Mouse (Mus musculus) 3T3-L1 (cell line): ENCODE measurements around the gene Kif5c.

ENCODE experiments used
- DNase-seq: peaks from one replicate; pipeline ENCODE4 v3.0.0-alpha.2; 2015; ENCODE audit warnings: low read depth, low spot score

The Kif5c gene

GRCm38 (mm10) chr2:49788051-49788418 is 168.9 kb downstream of the Kif5c start:
- DNase-seq = no peak

- no peak for DNase-seq
These were observed 169.5 kb downstream of the Kif5c start for GRCm38 (mm10) chr2:49788643-49789042.

- no peak for DNase-seq
These were observed 170.0 kb downstream of the Kif5c start for GRCm38 (mm10) chr2:49789078-49789477.

- DNase-seq = peak; percentile 52
These were observed 170.4 kb downstream of the Kif5c start for GRCm38 (mm10) chr2:49789504-49789903.

- peak; percentile 79 for DNase-seq
These were observed 178.5 kb downstream of the Kif5c start for GRCm38 (mm10) chr2:49797444-49798143.

GRCm38 (mm10) chr2:49804448-49804847 is 185.3 kb downstream of the Kif5c start:
- no peak for DNase-seq

- DNase-seq = peak; percentile 49
These were observed 186.8 kb downstream of the Kif5c start for GRCm38 (mm10) chr2:49805736-49806371.

GRCm38 (mm10) chr2:49809496-49809895 is 190.4 kb downstream of the Kif5c start:
- peak; percentile 67 for DNase-seq

- no peak for DNase-seq
These were observed 192.3 kb downstream of the Kif5c start for GRCm38 (mm10) chr2:49811420-49811819.

- peak; percentile 84 for DNase-seq
These were observed 192.8 kb downstream of the Kif5c start for GRCm38 (mm10) chr2:49811871-49812363.

- no peak for DNase-seq
These were observed 194.1 kb downstream of the Kif5c start for GRCm38 (mm10) chr2:49813151-49813550.

DNA sequence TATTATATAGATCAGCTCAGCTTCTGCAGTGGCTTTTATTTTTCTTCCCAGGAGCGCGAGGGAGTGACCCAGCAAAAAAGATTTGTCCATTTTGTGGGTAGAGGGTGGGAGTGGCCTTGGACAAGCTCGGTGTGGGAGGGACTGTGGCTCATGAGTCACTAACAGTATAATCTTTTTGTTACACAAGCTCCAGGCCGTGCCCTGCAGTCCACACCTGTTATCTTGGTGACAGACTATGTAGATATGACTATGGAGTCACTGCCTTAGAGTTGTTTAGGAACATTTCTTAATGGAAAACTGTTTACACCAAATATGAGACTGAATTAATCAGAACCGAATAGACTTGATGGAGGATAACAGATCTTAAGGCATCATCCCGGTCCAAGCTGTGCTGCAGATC is 194.9 kb downstream of the Kif5c start:
- DNase-seq = peak; percentile 85

DNA sequence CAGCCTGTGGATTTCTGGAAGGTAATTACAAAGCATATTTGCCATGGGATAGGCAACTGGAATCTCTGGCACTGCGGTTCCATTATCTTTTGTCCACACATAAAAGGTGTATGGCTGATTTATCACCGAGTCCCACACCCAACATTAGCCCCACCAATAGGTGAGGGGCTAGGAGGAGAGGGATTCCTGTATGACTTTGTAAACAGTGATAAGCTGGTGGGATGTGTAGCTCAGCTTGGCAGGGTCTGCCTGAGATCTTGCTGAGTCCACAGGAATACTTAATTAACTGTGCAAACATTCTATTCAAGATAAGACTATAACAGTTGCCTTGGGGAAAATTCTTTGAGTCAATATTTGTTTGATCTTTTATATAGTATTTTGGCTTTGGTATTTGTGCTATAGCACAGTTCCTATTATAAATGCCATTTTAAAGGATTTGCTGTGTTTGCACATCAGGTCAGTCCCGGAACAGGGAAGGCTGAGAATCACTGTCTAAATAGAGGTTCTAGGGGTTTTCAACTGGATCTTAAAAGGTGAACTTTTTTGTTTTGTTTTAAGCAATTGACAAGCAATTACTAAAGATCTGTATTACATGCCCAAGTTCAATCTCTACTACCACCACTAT is 196.7 kb downstream of the Kif5c start:
- DNase-seq = no peak

GRCm38 (mm10) chr2:49816549-49816948 is 197.5 kb downstream of the Kif5c start:
- DNase-seq = no peak

DNA sequence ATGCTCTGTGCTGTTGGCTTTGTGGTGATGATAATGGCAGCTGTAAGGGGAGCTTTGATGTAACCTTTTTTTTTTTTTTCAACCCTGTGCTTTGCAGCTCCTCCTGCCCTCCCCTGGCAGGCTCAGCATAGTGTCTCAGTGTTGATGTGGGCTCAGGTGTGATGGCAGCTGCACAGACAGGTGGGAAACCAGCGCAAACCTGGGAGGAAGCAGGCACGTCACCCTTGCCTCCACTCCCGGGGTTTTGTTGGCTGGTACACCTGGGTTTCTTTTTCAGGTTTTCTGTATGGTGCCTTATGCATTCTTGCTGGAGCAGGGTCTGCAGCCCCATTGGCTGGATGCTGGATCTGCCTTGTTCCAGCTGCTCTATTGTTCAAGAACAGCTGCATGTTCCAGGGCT is 198.1 kb downstream of the Kif5c start:
- no peak for DNase-seq

GRCm38 (mm10) chr2:49818126-49818525 is 199.0 kb downstream of the Kif5c start:
- DNase-seq = peak; percentile 80

DNA sequence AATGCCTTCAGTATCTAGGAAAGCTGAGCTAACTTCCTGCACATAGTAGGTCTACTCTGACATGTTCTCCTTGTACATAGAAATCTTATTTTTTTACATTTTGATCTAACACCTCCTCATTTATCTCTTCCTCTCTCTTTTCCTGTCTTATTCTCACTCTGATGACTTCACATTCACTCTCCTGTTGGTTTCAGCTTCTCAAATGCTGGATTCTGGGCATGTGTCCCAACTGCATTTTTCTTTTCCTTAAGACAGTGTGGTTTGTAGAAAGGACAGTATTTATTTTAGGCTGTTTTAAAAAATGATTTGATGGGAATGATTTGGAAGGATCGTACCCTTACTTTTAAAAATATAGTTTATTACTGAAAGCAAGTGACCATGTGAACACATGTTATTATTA is 203.2 kb downstream of the Kif5c start:
- peak; percentile 82 for DNase-seq
